Mouse (Mus musculus): ENCODE results near the gene Gm14403. TPM values are rescaled to one million over a fixed set of nuclear protein-coding genes. Genes with fewer than 3 reads are reported as not detected.

The Gm14403 gene
- polyA plus RNA-seq (2012; ENCODE audit: low replicate concordance): not detected in 2 replicates

DNA sequence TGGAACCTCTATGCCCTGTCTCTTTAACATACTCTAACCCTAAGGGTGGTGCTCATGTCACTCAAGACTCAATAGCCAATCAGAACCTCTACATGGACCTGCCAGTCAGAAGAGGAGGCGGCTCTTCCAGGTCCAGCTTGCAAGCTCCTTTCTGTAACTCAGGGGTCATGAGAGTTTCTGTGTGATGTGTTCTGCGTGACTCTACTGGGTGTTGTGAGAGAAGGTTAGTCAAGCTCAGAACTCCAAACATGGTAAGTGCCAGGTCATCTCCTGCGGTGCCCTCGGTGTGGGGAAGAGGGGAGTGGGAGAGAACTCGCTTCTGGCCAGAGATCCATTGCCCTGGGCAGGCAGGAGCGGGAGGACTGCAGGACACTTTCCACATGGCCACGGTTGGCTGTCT lies at the start of gene Gm14403:
Gene Gm14403 (plus strand): TSS at position 149 of the 400 bp plus-strand sequence.

GRCm38 (mm10) chr2:177464676-177465075 lies 33.3 kb upstream of the Gm14403 start, which contains the start of gene Zfp970:
Gene Zfp970 (plus strand): TSS chr2:177464733.

Other genes with a start within 250 kb of the Gm14403 start
- not detected in 2 replicates for gene Gm14409, start 231.2 kb upstream of the Gm14403 start, polyA plus RNA-seq (2012; ENCODE audit: low replicate concordance)
- gene Gm14412, start 173.9 kb upstream of the Gm14403 start, polyA plus RNA-seq (2012; ENCODE audit: low replicate concordance): not detected in 2 replicates
- gene Gm14418, start 99.9 kb upstream of the Gm14403 start, polyA plus RNA-seq (2012; ENCODE audit: low replicate concordance): not detected in 2 replicates
- gene Zfp970, start 33.5 kb upstream of the Gm14403 start, polyA plus RNA-seq (2012; ENCODE audit: low replicate concordance): 0.09 and 0.28 TPM in 2 replicates
- not detected in 2 replicates for gene Gm14406, start 80.0 kb downstream of the Gm14403 start, polyA plus RNA-seq (2012; ENCODE audit: low replicate concordance)